Mouse (Mus musculus) liver, embryonic 14.5 days (tissue): ENCODE data around the gene Klhdc7b.

Experiments
- CTCF ChIP-seq: IDR thresholded peaks from 2 replicates; pipeline ENCODE4 v1.5.1; 2016; ENCODE audit warnings: antibody characterized with exemption, low read depth, control low read depth
- EP300 ChIP-seq: IDR thresholded peaks from 2 replicates; pipeline ENCODE4 v1.6.1; 2016; ENCODE audit warnings: antibody characterized with exemption, low read depth

GRCm38 (mm10) chr15:89425711-89426121 is 41.0 kb downstream of the Klhdc7b start, which contains the start of gene Cpt1b:
- no peak for TF ChIP-seq CTCF
- TF ChIP-seq EP300, result no peak
